Mouse (Mus musculus): ENCODE measurements around the gene Dgki.

GRCm38 (mm10) chr6:37016046-37016445 is 283.9 kb downstream of the Dgki start:
- no peak for TF ChIP-seq CTCF (IDR thresholded peaks at IDR 0.05; ENCODE audit: extremely low read depth, insufficient read length, insufficient replicate concordance, low read depth, low read length)
- no peak for TF ChIP-seq POLR2A (IDR thresholded peaks at IDR 0.05; ENCODE audit: low read depth, low read length)
